Mouse (Mus musculus) liver, embryonic 13.5 days (tissue): Measurements from ENCODE around the gene Lenep. TPM values are rescaled to one million over a fixed set of nuclear protein-coding genes. Genes with fewer than 3 reads are reported as not detected.
A peak's percentile ranks its signal among the peaks of the same experiment; 100 is the strongest.

Source experiments
- ATAC-seq: fragments of 200-750 bp; cut with Nextera tagmentation; 2 replicates; pipeline ENCODE4 v1.8.0; 2017; ENCODE audit warnings: low read depth, mild to moderate bottlenecking, moderate number of reproducible peaks, moderate library complexity
- DNase-seq: peaks from one replicate; pipeline ENCODE4 v3.0.0; 2022
- H3K27ac ChIP-seq: fragments of 300-500 bp; sonication (generic); 2 replicates; pipeline ENCODE4 v1.5.1; 2015; ENCODE audit warnings: moderate library complexity, mild to moderate bottlenecking, inconsistent platforms
- H3K27me3 ChIP-seq: fragments of 300-500 bp; sonication (generic); 2 replicates; pipeline ENCODE4 v1.6.1; 2015; ENCODE audit warnings: mild to moderate bottlenecking, inconsistent platforms
- H3K36me3 ChIP-seq: fragments of 300-500 bp; sonication (generic); 2 replicates; pipeline ENCODE4 v1.6.1; 2015; ENCODE audit warnings: mild to moderate bottlenecking, inconsistent platforms
- H3K4me1 ChIP-seq: fragments of 300-500 bp; sonication (generic); replicated peaks from 2 replicates; pipeline ENCODE4 v1.6.1; 2015; ENCODE audit warnings: inconsistent platforms
- H3K4me2 ChIP-seq: fragments of 300-500 bp; sonication (generic); 2 replicates; pipeline ENCODE4 v1.6.1; 2015; ENCODE audit warnings: inconsistent platforms, mild to moderate bottlenecking, moderate library complexity
- H3K4me3 ChIP-seq: fragments of 300-500 bp; sonication (generic); replicated peaks from 2 replicates; pipeline ENCODE4 v1.5.1; 2015; ENCODE audit warnings: mild to moderate bottlenecking, inconsistent platforms
- H3K9ac ChIP-seq: fragments of 300-500 bp; sonication (generic); 2 replicates; pipeline ENCODE4 v1.6.1; 2015; ENCODE audit warnings: mild to moderate bottlenecking, inconsistent platforms
- H3K9me3 ChIP-seq: fragments of 300-500 bp; sonication (generic); replicated peaks from 2 replicates; pipeline ENCODE4 v1.6.1; 2016; ENCODE audit warnings: inconsistent platforms
- whole genome bisulfite sequencing: fragments of 180-500 bp; shearing (Covaris S2); methylation state at CpG from one replicate; pipeline ENCODE4 v1.1.7; 2015; ENCODE audit not compliant: insufficient replicate concordance; 5-methylcytosine and 5-hydroxymethylcytosine counted together
- polyA plus RNA-seq: library from polyadenylated mRNA; unstranded; fragments of >200 nt; fragmentation: Nextera tagmentation; extraction: Ambion mirVana; gene quantifications from 2 replicates; pipeline ENCODE4 v1.2.1, GENCODE M21; 2015

The Lenep gene
- polyA plus RNA-seq, 1 experiment from 2014 or later = not detected

- DNase-seq = no peak
- Histone ChIP-seq H3K4me3 (peak overlapping the region; percentile 65), H3K27me3 (peaks cover 31% of the 10 kb centered on the region), H3K4me1 (peaks cover 93% of the 10 kb centered on the region), H3K27ac (peak overlapping the region; percentile 69), H3K9ac (peak overlapping the region; percentile 68), H3K36me3 (no peaks in the 10 kb centered on the region), H3K9me3 (no peaks in the 10 kb centered on the region), H3K4me2 (peak overlapping the region; percentile 94)
- ATAC-seq = no peak
- WGBS = 31% methylated on average over 19 of the region's 19 CpGs
These were observed 11.6 kb downstream of the Lenep start for GRCm38 (mm10) chr3:89390699-89391662.

GRCm38 (mm10) chr3:89390111-89390515, 12.5 kb downstream of the Lenep start:
- Histone ChIP-seq H3K4me1 (peaks cover 91% of the 10 kb centered on the region), H3K4me2 (peak overlapping the region; percentile 94), H3K9ac (no peak overlapping the region), H3K27me3 (peaks cover 25% of the 10 kb centered on the region), H3K27ac (peak overlapping the region; percentile 69), H3K4me3 (no peak overlapping the region), H3K9me3 (no peaks in the 10 kb centered on the region), H3K36me3 (no peaks in the 10 kb centered on the region)
- no peak for DNase-seq
- 38% methylated on average over 5 of the region's 5 CpGs for WGBS
- no peak for ATAC-seq

- Histone ChIP-seq H3K9ac (no peak overlapping the region), H3K9me3 (no peaks in the 10 kb centered on the region), H3K4me2 (0 out of 2 replicates have a peak overlapping the region, but pooled peaks have one; percentile 12), H3K4me3 (no peak overlapping the region), H3K36me3 (no peaks in the 10 kb centered on the region), H3K27ac (peak overlapping the region; percentile 69), H3K4me1 (peaks cover 87% of the 10 kb centered on the region), H3K27me3 (peaks cover 25% of the 10 kb centered on the region)
- ATAC-seq (no peak), DNase-seq (no peak)
- WGBS = 26% methylated on average over 5 of the region's 6 CpGs
These were observed 13.5 kb downstream of the Lenep start for GRCm38 (mm10) chr3:89388901-89389740.

GRCm38 (mm10) chr3:89388134-89388881, 14.3 kb downstream of the Lenep start:
- Histone ChIP-seq H3K9ac (peak overlapping the region; percentile 29; the same call in 1 of the 2 replicates), H3K4me1 (peaks cover 81% of the 10 kb centered on the region), H3K9me3 (no peaks in the 10 kb centered on the region), H3K4me2 (peak overlapping the region; percentile 32), H3K27ac (peak overlapping the region; percentile 37), H3K36me3 (no peaks in the 10 kb centered on the region), H3K27me3 (peaks cover 25% of the 10 kb centered on the region), H3K4me3 (no peak overlapping the region)
- 42% methylated on average over 11 of the region's 11 CpGs for WGBS
- ATAC-seq (no peak), DNase-seq (no peak)

- Histone ChIP-seq H3K36me3 (no peaks in the 10 kb centered on the region), H3K27me3 (peaks cover 21% of the 10 kb centered on the region), H3K4me2 (peak overlapping the region; percentile 32), H3K4me3 (peak overlapping the region; percentile 12; the same call in 1 of the 2 replicates), H3K27ac (no peak overlapping the region), H3K9me3 (no peaks in the 10 kb centered on the region), H3K9ac (no peak overlapping the region), H3K4me1 (peaks cover 77% of the 10 kb centered on the region)
- no peak for DNase-seq
- no peak for ATAC-seq
- WGBS = 58% methylated on average over 11 of the region's 11 CpGs
These were observed 15.0 kb downstream of the Lenep start for GRCm38 (mm10) chr3:89387632-89388031.

- Histone ChIP-seq H3K27ac (peak overlapping the region; percentile 38; the same call in 1 of the 2 replicates), H3K9me3 (no peaks in the 10 kb centered on the region), H3K4me3 (peak overlapping the region; percentile 12), H3K9ac (peak overlapping the region; percentile 13), H3K4me1 (peaks cover 68% of the 10 kb centered on the region), H3K27me3 (peaks cover 12% of the 10 kb centered on the region), H3K4me2 (peak overlapping the region; percentile 32; the same call in 1 of the 2 replicates), H3K36me3 (no peaks in the 10 kb centered on the region)
- no peak for DNase-seq
- no peak for ATAC-seq
- 64% methylated on average over 17 of the region's 17 CpGs for WGBS
These were observed 15.9 kb downstream of the Lenep start for GRCm38 (mm10) chr3:89386438-89387420.

- ATAC-seq = no peak
- WGBS = 15% methylated on average over 11 of the region's 11 CpGs
- Histone ChIP-seq H3K36me3 (peaks cover 9% of the 10 kb centered on the region; the same call in 1 of the 2 replicates), H3K9me3 (no peaks in the 10 kb centered on the region), H3K4me3 (0 out of 2 replicates have a peak overlapping the region, but pooled peaks have one; percentile 5), H3K27me3 (no peaks in the 10 kb centered on the region), H3K4me1 (peaks cover 55% of the 10 kb centered on the region), H3K4me2 (peak overlapping the region; percentile 4; the same call in 1 of the 2 replicates), H3K27ac (no peak overlapping the region), H3K9ac (no peak overlapping the region)
- DNase-seq = no peak
These were observed 17.1 kb downstream of the Lenep start for GRCm38 (mm10) chr3:89385451-89385850.

- H3K4me1 ChIP-seq = peaks cover 45% of the 10 kb centered on the region
- peaks cover 17% of the 10 kb centered on the region for H3K36me3 ChIP-seq
- H3K4me3 ChIP-seq = no peak overlapping the region
- H3K9ac ChIP-seq = no peak overlapping the region
- DNase-seq (no peak), ATAC-seq (no peak)
- H3K27me3 ChIP-seq = no peaks in the 10 kb centered on the region
- H3K27ac ChIP-seq = no peak overlapping the region
- WGBS = 72% methylated on average over 11 of the region's 12 CpGs
- H3K9me3 ChIP-seq = no peaks in the 10 kb centered on the region
- H3K4me2 ChIP-seq = 0 out of 2 replicates have a peak overlapping the region, but pooled peaks have one; percentile 11
These were observed 18.1 kb downstream of the Lenep start for GRCm38 (mm10) chr3:89384331-89385076.

GRCm38 (mm10) chr3:89383651-89384255, 18.8 kb downstream of the Lenep start:
- H3K9me3 ChIP-seq = no peaks in the 10 kb centered on the region
- no peak overlapping the region for H3K27ac ChIP-seq
- peaks cover 43% of the 10 kb centered on the region for H3K4me1 ChIP-seq
- H3K4me2 ChIP-seq = no peak overlapping the region
- H3K36me3 ChIP-seq = peaks cover 20% of the 10 kb centered on the region
- ATAC-seq (no peak), DNase-seq (no peak)
- no peak overlapping the region for H3K4me3 ChIP-seq
- H3K9ac ChIP-seq = no peak overlapping the region
- no peaks in the 10 kb centered on the region for H3K27me3 ChIP-seq
- 60% methylated on average over 5 of the region's 5 CpGs for WGBS
